Mouse (Mus musculus) frontal cortex, postnatal 14 days (tissue): ENCODE results near the gene Pdcd11.
A peak's percentile ranks its signal among the peaks of the same experiment; 100 is the strongest.

Source experiments
- DNase-seq, 2 experiments: peaks; one replicate each; pipeline ENCODE4 v3.0.0; 2022; ENCODE audit warnings: low spot score in 2 of 2

Pdcd11 gene

DNA sequence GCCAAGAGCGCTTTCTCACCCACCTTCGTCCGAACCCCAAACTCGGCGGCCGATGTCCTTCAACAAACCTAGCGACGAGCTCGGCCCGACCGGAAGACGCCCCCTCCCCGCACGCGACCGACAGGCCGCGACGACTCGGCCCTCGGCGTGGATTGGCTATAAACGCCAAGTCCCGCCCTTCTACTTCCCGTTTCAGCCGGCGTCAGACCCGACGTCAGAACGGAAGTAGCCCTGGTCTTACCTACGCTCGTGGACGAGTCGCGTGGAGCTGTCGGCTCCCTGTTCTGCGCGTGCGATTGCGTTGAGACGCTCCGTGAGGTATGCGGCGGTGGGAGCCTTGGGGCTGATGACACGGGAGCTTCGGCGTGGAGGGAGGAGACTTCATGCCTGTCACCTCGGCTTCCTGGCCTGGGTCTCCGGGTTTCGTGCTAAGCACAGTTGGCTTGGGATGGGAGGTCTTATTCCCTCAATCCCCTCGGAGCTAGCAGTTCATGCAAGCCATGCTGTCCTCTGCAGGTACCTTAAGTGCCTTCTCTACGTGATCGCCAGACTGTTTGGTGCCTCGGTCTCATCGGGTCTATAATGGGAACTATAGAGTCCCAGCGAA is at the start of gene Pdcd11, which contains the start of gene Usmg5:
Gene Pdcd11 (plus strand): TSS at position 219 of the 607 bp plus-strand sequence.
Gene Usmg5 (minus strand): TSS at position 98 of the 607 bp plus-strand sequence.
- peak; percentile 95 to 96 for DNase-seq

DNA sequence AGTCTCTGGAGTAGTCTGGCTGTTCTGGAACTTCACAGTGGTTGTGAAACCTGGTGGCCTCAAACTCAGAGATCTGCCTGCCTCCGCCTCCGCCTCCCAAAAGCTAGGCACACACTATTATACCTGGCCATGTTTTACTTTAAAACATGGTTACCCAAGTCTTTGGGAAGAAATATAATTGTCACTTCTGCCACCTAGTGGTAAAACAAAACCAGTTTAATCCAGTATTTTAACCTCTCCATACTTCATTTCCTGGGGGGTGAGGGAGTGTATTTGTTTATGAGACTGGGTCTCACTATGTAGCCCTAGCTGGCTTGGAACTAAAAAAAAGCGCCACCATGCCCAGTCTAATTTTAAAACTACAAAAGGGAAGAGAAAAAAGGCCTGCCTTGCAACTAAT is 47.0 kb upstream of the Pdcd11 start:
- DNase-seq = no peak

DNA sequence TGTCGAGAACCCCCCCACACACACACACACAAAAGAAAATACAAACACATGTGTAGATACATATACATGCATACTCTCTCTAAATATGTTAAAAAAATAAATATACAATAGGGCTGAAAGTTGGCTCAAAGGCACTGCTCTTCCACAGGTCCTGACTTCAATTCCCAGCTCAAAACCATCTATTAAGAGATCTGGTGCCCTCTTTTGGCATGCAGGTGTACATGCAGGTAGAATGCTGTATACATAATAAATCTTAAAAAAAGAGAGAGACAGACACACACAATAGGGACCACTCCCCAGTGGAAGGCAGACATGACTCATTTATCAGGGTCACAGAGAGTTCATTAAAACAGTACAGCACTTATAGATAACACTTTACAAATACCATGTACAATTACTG is 44.2 kb upstream of the Pdcd11 start:
- no peak for DNase-seq

DNA sequence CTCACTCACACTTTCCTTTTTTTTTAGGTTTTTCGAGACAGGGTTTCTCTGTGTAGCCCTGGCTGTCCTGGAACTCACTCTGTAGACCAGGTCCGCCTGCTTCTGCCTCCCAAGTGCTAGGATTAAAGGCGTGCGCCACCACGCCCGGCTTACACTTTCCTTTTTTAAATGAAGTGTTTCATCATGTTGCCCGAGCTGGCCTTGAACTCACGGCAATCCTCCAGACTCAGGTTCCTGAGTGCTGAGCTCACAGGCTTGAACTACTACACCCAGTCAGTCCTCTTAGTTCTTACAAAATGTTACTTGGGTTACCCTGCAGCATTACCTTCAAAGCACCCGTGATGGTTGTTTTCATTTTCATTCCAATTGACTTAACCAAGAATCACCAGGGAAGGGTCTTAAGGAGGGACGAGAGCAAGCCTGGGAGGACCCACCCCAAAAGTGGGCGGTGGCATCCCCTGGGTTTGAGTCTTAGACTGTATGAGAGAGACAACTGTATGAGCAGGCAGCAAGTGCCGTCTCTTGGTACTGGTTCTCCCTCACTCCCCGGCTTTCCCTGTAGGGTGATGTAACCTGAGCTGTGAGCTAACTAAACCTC is 43.2 kb upstream of the Pdcd11 start:
- no peak for DNase-seq

DNA sequence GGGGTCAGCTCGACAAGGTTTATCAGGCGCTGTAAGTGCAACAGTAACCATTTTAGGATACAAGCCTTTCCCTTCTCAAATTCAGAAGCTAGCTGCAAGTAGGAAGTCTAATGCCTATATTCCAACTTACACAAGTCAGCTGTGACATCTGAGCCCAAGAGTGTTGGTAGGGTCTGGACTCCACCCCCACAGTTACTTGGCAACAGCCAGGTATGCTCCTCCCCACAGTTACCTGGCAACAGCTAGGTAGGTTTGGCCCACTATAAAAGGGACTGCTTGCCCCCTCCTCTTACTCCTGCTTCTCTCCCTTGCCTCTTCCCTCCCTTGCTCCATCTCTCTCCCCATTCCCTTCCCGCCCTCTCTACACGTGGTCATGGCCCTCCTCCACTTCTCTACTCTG is 41.5 kb upstream of the Pdcd11 start:
- DNase-seq = no peak

DNA sequence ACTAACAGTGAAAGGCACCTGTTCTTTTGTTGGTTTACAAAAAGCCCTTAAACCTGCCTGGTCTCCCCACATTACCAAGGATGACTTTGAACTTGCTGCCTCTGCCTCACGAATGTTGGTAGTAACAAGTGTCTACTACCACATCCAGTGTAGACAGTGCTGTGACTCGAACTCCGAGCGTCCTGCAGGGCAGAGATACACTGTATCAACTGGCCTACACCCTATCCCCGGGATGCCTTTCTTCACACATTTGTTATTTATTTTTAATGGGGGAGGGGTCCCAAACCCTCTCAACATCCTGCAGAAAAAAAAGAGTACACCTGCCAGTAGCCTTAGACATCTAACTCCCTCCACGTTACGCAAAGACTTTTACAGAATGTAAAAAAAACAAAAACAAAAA is 40.7 kb upstream of the Pdcd11 start:
- DNase-seq = no peak

DNA sequence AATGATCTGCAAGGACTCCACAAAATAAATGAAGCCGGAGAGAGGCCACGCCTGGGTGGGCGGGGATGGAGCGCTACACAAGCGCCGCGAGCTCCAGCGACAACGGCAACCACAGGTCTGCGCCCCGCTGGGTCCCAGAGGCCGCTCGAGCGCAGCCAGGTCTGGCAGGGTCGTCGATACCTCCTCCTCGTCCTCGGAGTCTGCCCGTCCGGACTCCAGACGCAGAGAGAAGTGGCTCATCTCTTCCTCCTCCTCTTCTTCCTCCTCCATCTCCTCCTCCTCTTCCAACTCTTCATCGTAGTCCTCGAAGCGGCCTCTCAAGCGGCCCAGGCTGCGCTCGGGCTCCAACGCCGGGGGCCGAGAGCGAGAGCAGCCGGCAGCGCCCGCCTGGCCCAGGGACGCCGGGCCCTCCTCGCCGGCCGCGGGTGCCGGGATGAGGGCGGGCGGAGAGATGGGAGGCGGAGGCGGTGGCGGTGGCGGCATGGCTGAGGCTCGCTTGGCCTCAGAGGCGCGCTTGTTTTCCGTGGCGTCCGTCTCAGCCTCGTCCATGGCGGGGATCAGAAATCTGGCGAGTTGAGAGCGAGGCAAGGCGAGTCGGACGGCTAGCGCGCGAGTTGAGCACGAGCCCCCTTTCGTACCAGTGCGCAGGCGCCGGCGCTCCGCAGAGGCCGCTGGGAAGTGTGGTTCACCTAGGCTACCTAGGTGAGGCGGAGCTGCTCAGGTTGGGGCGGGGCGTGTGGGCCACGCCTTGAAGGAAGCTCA is 40.1 kb upstream of the Pdcd11 start, which contains the start of gene Pcgf6:
Gene Pcgf6 (minus strand): TSS at position 636 of the 762 bp plus-strand sequence.
- peak; percentile 65 to 71 for DNase-seq

DNA sequence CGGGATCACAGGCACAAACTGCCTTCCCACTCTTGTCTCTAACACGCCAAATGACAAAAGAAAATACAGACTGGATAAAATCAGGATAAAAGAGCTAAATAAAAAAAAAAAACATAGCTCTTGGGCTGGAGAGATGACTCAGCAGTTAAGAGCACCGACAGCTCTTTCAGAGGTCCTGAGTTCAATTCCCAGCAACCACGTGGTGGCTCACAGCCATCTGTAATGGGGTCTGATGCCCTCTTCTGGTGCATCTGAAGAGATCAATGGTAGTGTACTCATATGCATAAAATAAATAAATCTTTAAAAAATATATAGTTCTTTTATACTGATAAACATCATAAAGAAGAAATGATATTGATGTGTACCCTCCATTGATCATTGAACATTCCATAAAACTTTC is 37.6 kb upstream of the Pdcd11 start:
- DNase-seq = no peak

DNA sequence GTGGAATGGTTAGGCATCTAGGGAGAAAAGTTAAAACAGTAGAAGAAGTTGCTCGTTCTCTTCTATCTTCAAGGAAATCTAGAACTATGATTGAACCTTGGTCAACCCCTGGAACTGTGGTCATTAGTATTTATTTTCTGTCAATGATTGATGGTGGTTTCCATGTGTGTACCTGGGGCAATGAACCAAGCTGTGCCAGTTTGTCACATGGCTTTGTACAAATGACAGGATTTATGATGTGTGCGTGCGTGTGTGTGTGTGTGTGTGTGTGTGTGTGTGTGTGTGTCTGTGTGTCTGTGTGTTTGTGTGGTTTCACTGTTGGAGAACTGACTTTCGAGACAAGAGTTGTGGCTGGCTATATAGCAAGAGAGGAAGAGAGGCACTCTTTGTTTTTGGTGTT is 37.1 kb upstream of the Pdcd11 start:
- DNase-seq = no peak

DNA sequence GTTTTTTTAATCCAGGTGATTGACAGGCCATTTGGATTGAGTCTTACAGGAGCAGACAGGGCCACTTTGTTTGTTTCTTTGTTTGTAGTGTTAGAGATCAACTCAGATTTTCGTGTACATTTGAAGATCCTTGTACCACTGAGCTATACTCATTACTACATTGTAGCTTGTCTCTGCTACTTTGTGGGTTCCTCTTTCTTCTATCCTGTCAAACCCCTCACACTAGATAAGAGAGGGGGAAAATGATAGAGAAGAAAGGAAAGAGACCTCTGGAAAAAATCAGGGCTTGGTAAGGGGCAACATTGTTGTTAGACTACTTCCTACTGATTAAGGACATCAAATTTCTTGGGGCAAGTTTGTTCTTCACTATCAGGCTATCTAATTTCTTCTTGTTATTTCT is 32.9 kb upstream of the Pdcd11 start:
- DNase-seq = no peak

DNA sequence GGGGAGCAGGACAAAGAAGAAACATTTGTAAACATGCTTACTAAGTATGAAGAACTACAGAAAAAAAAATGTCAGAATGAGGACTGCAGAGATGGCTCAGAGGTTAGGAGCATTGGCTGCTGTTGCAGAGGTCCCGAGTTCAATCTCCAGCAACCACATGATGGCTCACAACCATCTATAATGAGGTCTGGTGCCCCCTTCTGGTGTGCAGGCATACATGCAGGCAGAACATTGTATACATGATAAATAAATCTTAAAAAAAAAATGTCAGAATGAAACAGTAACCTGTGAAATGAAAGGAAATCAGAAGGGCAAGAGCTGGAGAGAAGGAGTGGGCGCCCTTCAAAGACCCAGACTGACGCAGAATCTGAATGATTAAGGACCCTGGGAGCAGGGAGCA is 24.7 kb upstream of the Pdcd11 start:
- no peak for DNase-seq

DNA sequence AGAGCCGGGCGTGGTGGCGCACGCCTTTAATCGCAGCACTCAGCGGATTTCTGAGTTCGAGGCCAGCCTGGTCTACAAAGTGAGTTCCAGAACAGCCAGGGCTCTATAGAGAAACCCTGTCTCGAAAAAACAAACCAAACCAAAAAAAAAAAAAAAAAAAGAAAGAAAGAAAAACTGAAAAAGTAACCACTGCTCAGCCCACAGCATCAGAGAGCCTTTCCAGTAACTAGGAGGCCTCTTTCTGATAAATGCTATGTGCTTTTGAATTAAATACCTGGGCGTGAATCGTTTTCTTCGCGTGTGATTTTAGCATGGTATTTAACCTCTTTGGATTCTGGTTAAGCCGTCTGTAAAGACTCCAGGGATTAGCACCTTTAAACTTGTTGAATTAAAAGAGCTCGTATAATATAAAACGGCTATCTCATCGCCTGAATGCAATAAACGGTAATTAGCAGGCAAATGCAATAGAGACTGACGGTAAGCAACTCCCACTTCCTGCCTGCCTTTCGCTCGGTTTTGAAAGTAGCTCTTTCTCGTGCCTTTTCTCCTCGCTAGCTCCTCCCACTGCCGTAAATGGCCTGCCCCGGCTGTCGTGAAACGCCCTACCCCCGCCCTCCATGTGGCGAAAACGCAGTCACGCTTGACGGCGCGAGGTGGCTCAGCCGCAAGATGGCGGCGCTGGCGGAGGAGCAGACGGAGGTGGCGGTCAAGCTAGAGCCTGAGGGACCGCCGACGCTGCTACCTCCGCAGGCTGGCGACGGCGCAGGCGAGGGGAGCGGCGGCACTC is 23.3 kb upstream of the Pdcd11 start, which contains the start of gene Taf5:
Gene Taf5 (plus strand): TSS at position 651 of the 787 bp plus-strand sequence.
- DNase-seq = peak; percentile 92 to 96

DNA sequence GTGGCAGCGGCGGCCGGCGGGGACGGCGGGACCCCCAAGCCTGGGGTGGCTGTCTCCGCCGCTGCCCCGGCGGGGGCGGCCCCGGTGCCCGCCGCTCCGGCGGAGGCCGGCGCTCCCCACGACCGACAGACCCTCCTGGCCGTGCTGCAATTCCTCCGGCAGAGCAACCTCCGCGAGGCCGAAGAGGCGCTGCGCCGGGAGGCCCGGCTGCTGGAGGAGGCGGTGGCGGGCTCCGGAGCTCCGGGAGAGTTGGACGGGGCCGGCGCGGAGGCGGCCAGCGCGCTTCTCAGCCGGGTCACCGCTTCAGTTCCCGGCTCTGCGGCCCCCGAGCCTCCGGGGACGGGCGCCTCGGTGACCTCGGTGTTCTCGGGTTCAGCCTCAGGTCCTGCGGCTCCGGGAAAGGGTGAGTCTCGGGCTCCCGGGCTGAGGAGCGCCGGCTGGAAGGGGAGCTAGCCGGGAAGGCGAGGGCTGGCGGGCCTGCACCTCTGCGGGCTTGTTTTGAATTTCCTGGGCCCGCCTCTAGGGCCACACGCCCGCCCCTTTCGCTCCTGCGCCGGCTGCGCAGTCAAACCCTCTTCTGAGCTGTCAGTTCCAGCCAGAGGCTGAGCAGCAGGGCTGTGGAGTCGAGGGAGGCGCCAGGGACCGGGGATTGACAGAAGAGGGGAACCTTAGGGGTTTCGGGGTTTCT is 22.5 kb upstream of the Pdcd11 start:
- DNase-seq = peak; percentile 72 to 81

DNA sequence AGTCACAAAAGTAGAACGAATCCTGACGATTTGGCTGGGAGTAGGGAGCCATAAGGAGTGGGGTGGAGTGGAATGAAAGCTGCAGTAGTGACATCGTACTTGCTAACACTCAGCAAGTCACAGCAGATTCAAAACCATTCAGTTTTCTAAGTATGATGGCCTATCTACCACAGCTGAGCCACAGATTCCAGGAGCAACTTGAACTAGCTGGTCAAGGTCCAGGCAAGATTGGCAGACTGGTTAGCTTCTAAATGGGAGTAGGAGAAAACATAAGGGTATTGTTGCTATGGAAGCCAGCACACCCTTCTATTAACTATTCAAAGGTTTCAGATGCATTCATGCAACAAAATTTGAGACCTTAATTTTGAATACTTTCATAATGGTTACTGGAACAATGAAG is 2.3 kb upstream of the Pdcd11 start:
- no peak for DNase-seq

DNA sequence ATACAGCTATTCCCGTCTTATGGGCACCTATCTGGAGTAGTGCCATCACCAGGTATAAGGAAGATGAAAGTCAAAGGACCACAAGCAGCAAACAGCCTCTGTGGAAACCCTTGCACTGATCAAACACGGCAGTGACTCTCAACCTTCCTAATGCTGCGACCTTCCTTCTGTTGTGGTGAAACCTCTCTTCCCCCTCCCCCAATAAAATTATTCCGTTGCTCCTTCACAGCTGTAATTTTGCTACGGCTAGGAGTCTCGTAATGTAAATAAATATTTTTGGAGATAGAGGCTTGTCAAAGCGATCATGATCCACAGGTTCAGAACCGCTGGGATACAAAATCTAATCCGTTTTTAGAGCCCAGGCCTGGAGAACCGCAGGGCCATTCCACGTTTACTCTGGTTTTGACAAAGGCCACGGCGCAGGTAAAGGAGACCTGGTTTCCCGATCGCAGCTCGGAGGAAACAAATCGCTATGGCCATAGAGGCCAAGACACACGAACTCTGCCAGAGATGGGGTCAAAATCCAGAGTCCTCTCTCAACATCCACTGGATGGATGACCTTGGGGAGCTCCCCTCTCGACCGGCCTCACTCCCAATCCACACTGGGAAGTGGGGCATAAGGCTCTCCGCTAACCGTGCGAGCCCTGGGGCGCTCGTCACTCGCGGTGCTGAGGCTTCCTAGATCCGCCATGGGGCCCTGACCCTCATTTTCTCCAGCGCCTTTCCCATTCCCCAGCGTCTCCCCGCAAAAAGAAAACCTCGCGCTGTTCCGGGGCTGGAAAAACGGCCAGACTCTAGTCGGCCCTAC is 646 bp upstream of the Pdcd11 start:
- DNase-seq = peak; percentile 12 to 21

DNA sequence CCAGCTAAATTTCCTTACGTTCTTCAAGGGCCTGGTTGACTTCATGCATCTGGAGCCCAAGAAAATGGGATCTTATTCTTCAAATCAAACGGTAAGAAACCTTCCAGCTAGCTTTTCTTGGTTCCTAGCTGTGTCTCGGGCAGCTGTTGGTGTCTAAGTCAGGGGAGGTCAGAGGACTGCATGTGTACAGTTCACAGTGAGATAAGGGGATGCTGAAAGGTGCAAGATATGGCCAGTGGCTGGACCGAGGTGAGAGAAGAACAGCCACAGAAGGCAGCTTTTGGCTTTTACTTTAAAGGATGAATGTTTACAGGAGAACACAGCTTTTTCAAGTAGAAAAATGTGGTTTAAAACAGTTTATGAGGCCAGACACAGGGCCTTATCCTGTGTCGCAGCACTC is 10.5 kb downstream of the Pdcd11 start:
- no peak for DNase-seq

DNA sequence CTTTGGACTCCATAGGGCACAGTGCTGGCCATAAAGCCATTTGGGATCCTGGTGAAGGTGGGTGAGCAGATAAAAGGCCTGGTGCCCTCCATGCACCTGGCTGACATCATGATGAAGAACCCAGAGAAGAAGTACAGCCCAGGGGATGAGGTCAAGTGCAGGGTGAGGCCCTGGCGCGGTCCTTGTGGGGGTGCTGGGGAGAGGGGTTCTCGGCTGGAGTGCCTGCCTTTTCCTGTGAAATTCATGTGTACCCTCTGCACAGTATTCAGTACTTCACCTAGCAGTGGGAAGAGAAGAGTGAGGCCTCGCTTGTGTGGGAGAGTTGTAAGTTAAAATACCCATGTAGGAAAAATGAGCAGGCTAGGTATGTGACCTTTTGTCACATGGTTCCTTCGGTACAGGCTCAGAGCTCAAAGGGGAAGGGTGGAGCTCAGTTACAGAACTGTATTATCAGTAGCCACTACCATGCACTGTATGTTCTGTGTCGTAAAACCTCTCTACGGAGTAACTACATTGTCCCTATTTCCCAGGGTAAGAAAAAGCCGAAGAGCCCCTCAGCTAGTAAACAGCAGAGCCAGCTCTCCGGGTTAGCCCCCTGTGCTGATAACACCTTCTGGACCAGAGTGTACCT is 14.2 kb downstream of the Pdcd11 start:
- DNase-seq = no peak

DNA sequence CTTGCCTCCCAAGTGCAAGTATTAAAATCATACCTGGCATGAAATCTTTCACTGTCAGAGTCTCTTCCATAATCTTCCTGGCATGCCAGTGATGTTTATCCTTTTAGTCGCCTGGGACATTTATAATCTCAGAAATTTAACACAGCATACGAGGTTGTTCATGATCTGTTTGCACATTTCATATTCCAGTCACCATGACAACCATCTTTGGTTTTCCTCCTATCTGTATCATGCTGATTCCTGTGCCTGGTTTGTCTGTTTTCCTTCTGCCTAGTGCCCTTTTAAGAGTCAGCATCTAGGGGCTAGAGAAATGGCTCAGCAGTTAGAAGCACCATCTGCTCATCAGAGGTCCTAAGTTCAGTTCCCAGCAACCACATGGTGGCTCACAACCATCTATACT is 28.1 kb downstream of the Pdcd11 start:
- no peak for DNase-seq

DNA sequence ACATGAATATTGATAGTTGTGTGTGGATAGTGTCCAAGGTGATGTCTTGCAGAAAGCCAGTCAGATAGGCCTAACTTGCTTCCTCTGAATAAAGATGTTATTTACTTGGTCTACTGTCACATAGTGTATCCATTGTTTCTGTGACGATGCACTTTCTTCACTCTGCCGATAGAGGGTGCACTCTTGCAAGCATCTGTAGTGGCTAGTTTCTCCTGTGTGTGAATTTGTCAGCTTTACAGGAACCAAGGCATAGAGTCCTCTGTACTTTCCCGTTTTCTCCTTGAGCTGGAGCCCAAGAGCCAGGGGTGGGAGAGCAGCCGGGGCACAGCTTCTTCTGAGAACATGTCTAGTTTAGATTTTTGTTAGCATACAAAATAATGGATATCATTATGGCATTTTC is 30.5 kb downstream of the Pdcd11 start:
- DNase-seq = no peak

DNA sequence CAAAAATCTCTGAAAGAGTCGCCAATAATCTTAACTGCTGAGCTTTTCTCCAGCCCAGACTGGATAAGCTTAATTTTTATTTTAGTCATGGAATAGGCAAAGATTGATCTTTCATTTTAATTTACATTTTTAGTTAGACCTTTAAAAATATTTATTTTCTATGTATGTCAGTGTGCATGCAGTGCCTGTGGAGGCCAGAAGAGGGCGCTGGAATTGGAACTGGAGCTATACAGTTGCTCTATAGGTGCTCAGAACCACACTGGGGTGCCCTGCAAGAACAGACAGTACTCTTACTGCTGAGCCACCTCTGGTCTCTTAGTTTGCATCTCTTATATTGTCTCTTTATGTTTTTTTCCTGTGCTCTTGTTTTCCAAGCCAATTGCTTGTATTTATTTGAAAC is 32.2 kb downstream of the Pdcd11 start:
- no peak for DNase-seq
